Mouse (Mus musculus): Measurements from ENCODE around the gene Gm5767. TPM values are rescaled to one million over a fixed set of nuclear protein-coding genes. Genes with fewer than 3 reads are reported as not detected.

Gene Gm5767
- 0.26 TPM in 1 of 2 replicates, not detected in the other for polyA plus RNA-seq (2016; fragmentation: Nextera tagmentation; extraction: Ambion mirVana)

DNA sequence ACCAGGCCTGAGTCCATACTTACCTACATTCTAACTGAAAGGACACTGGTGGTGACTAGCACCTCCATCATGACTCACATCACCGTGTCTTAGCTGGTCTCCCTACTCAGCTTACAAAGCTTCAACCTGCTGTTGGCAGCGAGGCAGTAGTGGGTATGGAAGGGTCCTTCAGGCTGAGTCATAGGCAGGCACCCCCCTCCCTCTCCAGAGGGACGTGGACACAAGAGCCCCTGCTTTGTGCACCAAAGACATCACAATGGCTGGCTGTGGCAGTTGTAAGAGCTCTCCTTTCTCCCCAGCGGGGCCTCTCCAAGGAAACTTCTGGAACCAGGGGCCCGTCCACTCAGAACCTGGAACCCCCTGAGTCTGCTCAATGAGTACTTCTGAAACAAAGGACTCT is at the start of gene Gm5767:
Gene Gm5767, plus strand, starts transcription at position 301 of the 400 bp plus-strand sequence.
- H3K4me1 ChIP-seq = no peaks in the 10 kb centered on the region
- H3K27ac ChIP-seq = no peak within 1 kb of the TSS
- H3K9me3 ChIP-seq = no peaks in the 10 kb centered on the region
- DNase-seq (ENCODE audit: extremely low spot score, low spot score) = no peak
- peaks cover 21% of the 10 kb centered on the region for H3K36me3 ChIP-seq (replicated peaks)
- no peak within 1 kb of the TSS for H3K4me3 ChIP-seq
- WGBS = 87% methylated on average over 5 of the region's 5 CpGs
- no peaks in the 10 kb centered on the region for H3K27me3 ChIP-seq (ENCODE audit: poor library complexity, severe bottlenecking)

DNA sequence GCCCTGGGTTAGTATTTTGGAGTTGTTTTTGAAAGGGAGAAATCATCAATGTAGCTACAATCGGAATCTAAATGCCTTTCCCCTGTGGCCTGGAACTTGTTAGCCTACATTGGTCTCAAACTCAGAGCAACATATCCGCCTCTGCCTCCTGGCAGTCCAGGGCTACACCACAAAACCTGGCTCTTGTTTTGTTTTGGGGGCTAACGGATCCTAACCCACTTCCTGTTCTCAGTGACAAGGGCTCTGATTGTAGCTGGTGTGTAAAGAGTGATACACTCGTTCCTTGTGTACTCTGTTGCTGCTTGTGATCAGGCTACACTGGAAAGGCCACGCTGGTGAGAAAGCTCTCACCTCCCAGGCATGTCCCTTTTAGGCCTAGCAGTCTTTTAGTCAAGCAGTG is 49.1 kb upstream of the Gm5767 start:
- peaks cover 13% of the 10 kb centered on the region for H3K4me1 ChIP-seq
- H3K9me3 ChIP-seq = no peaks in the 10 kb centered on the region
- WGBS = 89% methylated on average over 5 of the region's 5 CpGs
- no peak overlapping the region for H3K4me3 ChIP-seq
- no peak for DNase-seq (ENCODE audit: extremely low spot score, low spot score)
- H3K27ac ChIP-seq = no peak overlapping the region
- H3K27me3 ChIP-seq (ENCODE audit: poor library complexity, severe bottlenecking) = no peaks in the 10 kb centered on the region
- peaks cover 47% of the 10 kb centered on the region for H3K36me3 ChIP-seq (replicated peaks)

GRCm38 (mm10) chr16:8636867-8637216 is 43.7 kb upstream of the Gm5767 start:
- Histone ChIP-seq H3K4me3 (peak overlapping the region; percentile 83), H3K36me3 (replicated peaks) (peaks cover 46% of the 10 kb centered on the region), H3K27me3 (ENCODE audit: poor library complexity, severe bottlenecking) (no peaks in the 10 kb centered on the region), H3K4me1 (peaks cover 32% of the 10 kb centered on the region), H3K9me3 (no peaks in the 10 kb centered on the region), H3K27ac (peak overlapping the region; percentile 95)
- under 1% methylated on average over 13 of the region's 13 CpGs for WGBS
- DNase-seq (ENCODE audit: extremely low spot score, low spot score) = no peak

DNA sequence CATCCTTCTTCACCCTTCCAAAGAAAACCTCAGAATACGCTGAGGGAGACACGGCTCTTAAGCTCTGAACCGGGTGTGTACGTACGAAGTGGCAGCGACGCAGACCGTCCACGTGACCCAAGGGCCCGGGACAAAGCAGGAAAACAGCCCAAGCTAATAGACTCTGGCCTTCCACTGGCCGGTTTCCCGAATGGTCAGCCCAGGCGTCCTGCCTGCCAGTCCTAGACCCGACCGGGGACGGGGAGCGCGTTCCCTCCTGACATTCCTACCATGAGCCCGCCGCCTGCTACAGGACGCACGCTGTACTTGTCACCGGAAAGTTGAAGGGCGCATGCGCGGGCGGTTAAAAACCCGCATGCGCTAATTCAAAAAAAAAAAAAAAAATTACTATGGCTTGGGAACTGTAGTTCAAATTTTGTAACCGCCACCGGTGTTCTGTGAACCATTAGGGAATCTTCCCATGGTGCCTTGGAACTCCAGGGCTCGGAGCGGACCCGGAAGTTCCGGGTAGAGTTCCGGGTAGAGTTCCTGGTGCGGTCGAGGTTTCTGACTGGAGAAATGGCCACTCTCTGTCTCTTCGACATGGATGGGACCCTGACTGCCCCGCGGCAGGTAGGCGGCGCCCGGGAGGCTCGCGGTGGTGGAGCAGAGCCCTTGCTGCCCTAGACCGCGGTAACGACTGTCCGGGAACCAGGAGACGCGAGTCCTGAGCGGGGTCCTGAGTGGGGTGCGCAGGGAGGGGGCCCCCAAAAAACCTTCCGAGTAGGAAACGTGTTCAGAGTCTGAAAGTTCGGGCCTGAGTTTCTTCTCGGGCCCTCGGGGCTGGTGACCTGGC is 43.1 kb upstream of the Gm5767 start, which contains the start of the genes Pmm2 and Tmem186:
Gene Pmm2, plus strand, starts transcription at position 458 of the 835 bp plus-strand sequence.
Gene Tmem186, minus strand, starts transcription at position 496 of the 835 bp plus-strand sequence.
- H3K27me3 ChIP-seq (ENCODE audit: poor library complexity, severe bottlenecking) = no peaks in the 10 kb centered on the region
- peaks cover 40% of the 10 kb centered on the region for H3K36me3 ChIP-seq (replicated peaks)
- peaks cover 32% of the 10 kb centered on the region for H3K4me1 ChIP-seq
- no peaks in the 10 kb centered on the region for H3K9me3 ChIP-seq
- H3K4me3 ChIP-seq = peak within 1 kb of the TSS; percentile 83
- under 1% methylated on average over 59 of the region's 59 CpGs for WGBS
- peak within 1 kb of the TSS; percentile 95 for H3K27ac ChIP-seq
- peak; percentile 82 for DNase-seq (ENCODE audit: extremely low spot score, low spot score)

- H3K27ac ChIP-seq = peak overlapping the region; percentile 95
- 53% methylated on average over 7 of the region's 7 CpGs for WGBS
- peaks cover 32% of the 10 kb centered on the region for H3K4me1 ChIP-seq
- H3K9me3 ChIP-seq = no peaks in the 10 kb centered on the region
- DNase-seq (ENCODE audit: extremely low spot score, low spot score) = no peak
- peaks cover 40% of the 10 kb centered on the region for H3K36me3 ChIP-seq (replicated peaks)
- peak overlapping the region; percentile 83 for H3K4me3 ChIP-seq
- no peaks in the 10 kb centered on the region for H3K27me3 ChIP-seq (ENCODE audit: poor library complexity, severe bottlenecking)
Observed at GRCm38 (mm10) chr16:8638131-8638530, 42.4 kb upstream of the Gm5767 start.

DNA sequence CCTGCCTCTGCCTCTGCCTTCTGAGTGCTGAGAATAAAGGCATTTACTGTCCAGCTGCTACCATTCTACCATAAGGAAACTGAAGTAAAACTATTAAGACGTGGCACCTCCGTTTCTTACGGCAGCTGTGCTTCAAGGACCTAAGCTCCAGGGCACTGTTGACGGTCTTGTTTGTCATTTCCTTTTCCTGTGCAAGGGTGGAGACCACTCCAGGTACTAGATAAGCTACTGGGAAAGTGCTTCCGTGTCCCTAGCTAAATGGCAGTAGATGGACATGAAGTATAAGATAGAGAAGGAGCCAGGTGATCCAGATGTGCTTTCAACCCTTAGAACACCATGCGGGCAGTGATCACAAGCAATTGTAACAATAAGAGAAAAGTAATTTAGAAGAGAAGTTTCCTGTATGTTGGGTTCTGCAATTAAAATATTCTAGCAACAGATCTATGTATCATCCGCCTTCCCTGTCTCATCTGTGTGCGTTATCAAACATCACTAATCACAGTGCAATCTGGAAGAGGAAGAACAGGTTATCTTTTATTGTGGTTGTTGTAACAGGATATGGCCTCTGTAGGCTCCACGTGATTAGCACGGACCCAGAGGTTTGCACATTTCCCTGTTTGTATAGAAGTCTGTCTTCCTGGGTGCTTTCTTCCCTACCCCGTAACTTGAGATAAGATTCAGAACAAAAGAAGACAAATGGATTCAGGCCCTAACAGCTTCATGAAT is 40.9 kb upstream of the Gm5767 start:
- no peaks in the 10 kb centered on the region for H3K27me3 ChIP-seq (ENCODE audit: poor library complexity, severe bottlenecking)
- H3K4me3 ChIP-seq = no peak overlapping the region
- no peaks in the 10 kb centered on the region for H3K9me3 ChIP-seq
- H3K4me1 ChIP-seq = peaks cover 32% of the 10 kb centered on the region
- H3K27ac ChIP-seq = no peak overlapping the region
- 88% methylated on average over 11 of the region's 11 CpGs for WGBS
- DNase-seq (ENCODE audit: extremely low spot score, low spot score) = no peak
- peaks cover 45% of the 10 kb centered on the region for H3K36me3 ChIP-seq (replicated peaks)

DNA sequence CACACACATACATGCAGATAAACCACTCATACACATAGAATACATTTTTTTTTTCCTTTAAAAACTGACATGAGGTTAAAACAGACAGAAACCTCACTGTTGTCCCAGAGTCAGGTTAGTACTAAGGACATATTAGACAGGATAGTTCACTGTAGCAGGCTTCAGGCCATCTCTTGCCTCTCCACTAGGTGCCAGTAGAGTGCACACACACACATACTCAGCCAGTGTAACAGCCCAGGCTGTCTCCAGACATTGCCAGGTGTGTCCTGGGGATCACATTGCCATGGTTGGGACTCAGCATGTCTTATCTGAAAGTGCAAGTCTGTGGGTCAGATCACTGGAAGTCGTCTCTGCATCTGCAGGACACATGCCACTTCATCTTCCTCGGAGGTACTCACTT is 36.7 kb upstream of the Gm5767 start:
- Histone ChIP-seq H3K36me3 (replicated peaks) (peaks cover 71% of the 10 kb centered on the region), H3K27me3 (ENCODE audit: poor library complexity, severe bottlenecking) (no peaks in the 10 kb centered on the region), H3K27ac (no peak overlapping the region), H3K9me3 (no peaks in the 10 kb centered on the region), H3K4me1 (peaks cover 4% of the 10 kb centered on the region), H3K4me3 (no peak overlapping the region)
- 71% methylated on average over 2 of the region's 2 CpGs for WGBS
- no peak for DNase-seq (ENCODE audit: extremely low spot score, low spot score)

DNA sequence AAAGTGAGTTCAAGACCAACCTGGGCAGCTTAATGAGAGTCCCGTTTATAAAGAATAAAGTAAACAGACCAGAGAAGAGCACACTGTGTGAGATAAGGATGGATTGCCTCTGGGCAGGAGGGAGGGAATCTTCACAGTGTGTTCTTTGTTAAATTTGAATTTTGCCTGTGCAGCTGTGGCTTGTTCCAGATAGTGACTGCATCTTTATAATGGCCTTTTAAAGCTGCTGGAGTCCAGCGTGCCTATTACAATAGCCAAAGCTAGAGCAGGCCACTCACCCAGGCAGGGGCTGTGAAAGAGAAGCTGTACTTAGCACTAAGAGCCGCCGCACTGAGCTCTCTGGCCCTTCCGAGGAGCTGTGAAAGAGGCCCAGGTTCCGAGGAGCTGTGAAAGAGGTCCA is 35.0 kb upstream of the Gm5767 start:
- 90% methylated on average over 6 of the region's 6 CpGs for WGBS
- no peaks in the 10 kb centered on the region for H3K27me3 ChIP-seq (ENCODE audit: poor library complexity, severe bottlenecking)
- no peaks in the 10 kb centered on the region for H3K4me1 ChIP-seq
- H3K36me3 ChIP-seq (replicated peaks) = peaks cover 85% of the 10 kb centered on the region
- H3K27ac ChIP-seq = no peak overlapping the region
- DNase-seq (ENCODE audit: extremely low spot score, low spot score) = no peak
- no peaks in the 10 kb centered on the region for H3K9me3 ChIP-seq
- no peak overlapping the region for H3K4me3 ChIP-seq

GRCm38 (mm10) chr16:8650007-8650406 is 30.6 kb upstream of the Gm5767 start:
- peaks cover 98% of the 10 kb centered on the region for H3K36me3 ChIP-seq (replicated peaks)
- no peaks in the 10 kb centered on the region for H3K27me3 ChIP-seq (ENCODE audit: poor library complexity, severe bottlenecking)
- no peak overlapping the region for H3K27ac ChIP-seq
- WGBS = 91% methylated on average over 3 of the region's 3 CpGs
- H3K4me1 ChIP-seq = no peaks in the 10 kb centered on the region
- no peak for DNase-seq (ENCODE audit: extremely low spot score, low spot score)
- no peak overlapping the region for H3K4me3 ChIP-seq
- H3K9me3 ChIP-seq = no peaks in the 10 kb centered on the region

DNA sequence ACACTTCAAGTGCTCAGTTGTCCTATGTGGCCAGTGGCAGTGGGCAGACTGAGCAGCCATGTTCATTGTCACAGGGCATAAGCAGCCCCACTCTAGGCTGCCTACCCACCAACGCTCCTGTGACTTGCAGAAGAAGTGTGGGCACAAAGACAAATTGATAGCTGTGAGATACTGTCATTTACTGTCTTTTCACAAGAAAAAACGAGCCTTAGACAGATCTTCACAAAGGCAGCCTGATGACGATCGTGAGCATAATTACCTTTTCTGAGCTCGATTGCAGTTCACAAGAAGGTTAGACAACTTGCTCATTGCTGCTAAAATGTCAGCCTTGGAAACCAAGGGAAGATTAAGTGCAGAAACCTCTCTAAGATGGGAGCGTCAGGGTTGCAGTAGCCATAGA is 25.5 kb upstream of the Gm5767 start:
- H3K36me3 ChIP-seq (replicated peaks) = peaks cover 97% of the 10 kb centered on the region
- H3K27me3 ChIP-seq (ENCODE audit: poor library complexity, severe bottlenecking) = no peaks in the 10 kb centered on the region
- no peaks in the 10 kb centered on the region for H3K4me1 ChIP-seq
- WGBS = 90% methylated on average over 6 of the region's 6 CpGs
- H3K4me3 ChIP-seq = no peak overlapping the region
- H3K27ac ChIP-seq = no peak overlapping the region
- H3K9me3 ChIP-seq = no peaks in the 10 kb centered on the region
- DNase-seq (ENCODE audit: extremely low spot score, low spot score) = no peak

- DNase-seq (ENCODE audit: extremely low spot score, low spot score) = no peak
- WGBS = 87% methylated on average over 9 of the region's 9 CpGs
- peaks cover 97% of the 10 kb centered on the region for H3K36me3 ChIP-seq (replicated peaks)
Observed at GRCm38 (mm10) chr16:8655599-8655998, 25.0 kb upstream of the Gm5767 start.

GRCm38 (mm10) chr16:8656256-8656655 is 24.3 kb upstream of the Gm5767 start:
- WGBS = 90% methylated on average over 2 of the region's 2 CpGs
- no peak overlapping the region for H3K27ac ChIP-seq
- no peak overlapping the region for H3K4me3 ChIP-seq
- H3K36me3 ChIP-seq (replicated peaks) = peaks cover 95% of the 10 kb centered on the region
- no peaks in the 10 kb centered on the region for H3K27me3 ChIP-seq (ENCODE audit: poor library complexity, severe bottlenecking)
- no peaks in the 10 kb centered on the region for H3K4me1 ChIP-seq
- H3K9me3 ChIP-seq = no peaks in the 10 kb centered on the region
- DNase-seq (ENCODE audit: extremely low spot score, low spot score) = no peak

More at GRCm38 (mm10) chr16:8655599-8655998, 25.0 kb upstream of the Gm5767 start:
- H3K27ac ChIP-seq = no peak overlapping the region
- no peaks in the 10 kb centered on the region for H3K9me3 ChIP-seq
- no peak overlapping the region for H3K4me3 ChIP-seq
- H3K4me1 ChIP-seq = no peaks in the 10 kb centered on the region
- no peaks in the 10 kb centered on the region for H3K27me3 ChIP-seq (ENCODE audit: poor library complexity, severe bottlenecking)

DNA sequence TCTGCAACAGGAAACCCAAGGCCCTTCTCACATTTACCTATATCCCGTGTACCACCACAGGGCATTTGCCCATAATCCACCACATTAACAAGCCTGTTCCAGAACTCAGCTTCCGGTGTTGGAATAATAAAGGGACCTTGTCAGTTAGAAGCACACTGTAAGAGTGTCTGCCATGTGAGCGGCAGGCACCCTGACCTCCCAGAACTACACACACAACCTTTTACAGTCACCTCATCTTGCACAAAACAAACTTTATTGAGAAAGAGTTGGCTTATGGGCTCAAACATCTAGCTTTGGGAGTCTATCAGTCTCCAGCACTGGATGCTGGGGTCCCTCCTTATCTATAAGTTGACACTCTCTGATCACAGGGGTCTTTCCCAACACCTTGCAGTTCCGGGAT is 22.2 kb upstream of the Gm5767 start:
- WGBS = 80% methylated on average over 4 of the region's 4 CpGs
- DNase-seq (ENCODE audit: extremely low spot score, low spot score) = no peak
- H3K4me1 ChIP-seq = no peaks in the 10 kb centered on the region
- no peaks in the 10 kb centered on the region for H3K9me3 ChIP-seq
- H3K27ac ChIP-seq = no peak overlapping the region
- H3K27me3 ChIP-seq (ENCODE audit: poor library complexity, severe bottlenecking) = no peaks in the 10 kb centered on the region
- H3K36me3 ChIP-seq (replicated peaks) = peaks cover 95% of the 10 kb centered on the region
- no peak overlapping the region for H3K4me3 ChIP-seq
